Mouse (Mus musculus) intestine, embryonic 15.5 days (tissue): Measurements from ENCODE around the gene Rdh9. TPM values are rescaled to one million over a fixed set of nuclear protein-coding genes. Genes with fewer than 3 reads are reported as not detected.
A peak's percentile ranks its signal among the peaks of the same experiment; 100 is the strongest.
"Not testable (repeated sequence)": the region's sequence is repeated elsewhere in the genome, so short reads cannot be mapped to it uniquely, and the experiment has no call there.

ENCODE experiments used
- ATAC-seq: fragments of 200-750 bp; cut with Nextera tagmentation; 2 replicates; pipeline ENCODE4 v1.8.0; 2017; ENCODE audit warnings: moderate TSS enrichment, moderate library complexity
- H3K27ac ChIP-seq: fragments of 300-500 bp; sonication (generic); 2 replicates; pipeline ENCODE4 v1.5.1; 2015; ENCODE audit warnings: mild to moderate bottlenecking, inconsistent platforms
- H3K27me3 ChIP-seq: fragments of 300-500 bp; sonication (generic); replicated peaks from 2 replicates; pipeline ENCODE4 v1.6.1; 2015; ENCODE audit warnings: inconsistent platforms
- H3K36me3 ChIP-seq: fragments of 300-500 bp; sonication (generic); 2 replicates; pipeline ENCODE4 v1.6.1; 2015; ENCODE audit warnings: inconsistent platforms
- H3K4me1 ChIP-seq: fragments of 300-500 bp; sonication (generic); replicated peaks from 2 replicates; pipeline ENCODE4 v1.6.1; 2015; ENCODE audit warnings: inconsistent platforms
- H3K4me2 ChIP-seq: fragments of 300-500 bp; sonication (generic); replicated peaks from 2 replicates; pipeline ENCODE4 v1.6.1; 2015; ENCODE audit warnings: mild to moderate bottlenecking, inconsistent platforms
- H3K4me3 ChIP-seq: fragments of 300-500 bp; sonication (generic); replicated peaks from 2 replicates; pipeline ENCODE4 v1.5.1; 2015; ENCODE audit warnings: inconsistent platforms
- H3K9ac ChIP-seq: fragments of 300-500 bp; sonication (generic); 2 replicates; pipeline ENCODE4 v1.6.1; 2015; ENCODE audit warnings: inconsistent platforms
- H3K9me3 ChIP-seq: fragments of 300-500 bp; sonication (generic); 2 replicates; pipeline ENCODE4 v1.6.1; 2016; ENCODE audit warnings: inconsistent platforms
- WGBS: fragments of 180-500 bp; shearing (Covaris S2); methylation state at CpG from one replicate; pipeline ENCODE4 v1.1.7; 2015; 5-methylcytosine and 5-hydroxymethylcytosine counted together
- polyA plus RNA-seq: library from polyadenylated mRNA; unstranded; fragments of >200 nt; fragmentation: Nextera tagmentation; extraction: Ambion mirVana; gene quantifications from 2 replicates; pipeline ENCODE4 v1.2.1, GENCODE M21; 2015

Gene Rdh9
- polyA plus RNA-seq, 1 experiment from 2014 or later = 0.13 TPM

DNA sequence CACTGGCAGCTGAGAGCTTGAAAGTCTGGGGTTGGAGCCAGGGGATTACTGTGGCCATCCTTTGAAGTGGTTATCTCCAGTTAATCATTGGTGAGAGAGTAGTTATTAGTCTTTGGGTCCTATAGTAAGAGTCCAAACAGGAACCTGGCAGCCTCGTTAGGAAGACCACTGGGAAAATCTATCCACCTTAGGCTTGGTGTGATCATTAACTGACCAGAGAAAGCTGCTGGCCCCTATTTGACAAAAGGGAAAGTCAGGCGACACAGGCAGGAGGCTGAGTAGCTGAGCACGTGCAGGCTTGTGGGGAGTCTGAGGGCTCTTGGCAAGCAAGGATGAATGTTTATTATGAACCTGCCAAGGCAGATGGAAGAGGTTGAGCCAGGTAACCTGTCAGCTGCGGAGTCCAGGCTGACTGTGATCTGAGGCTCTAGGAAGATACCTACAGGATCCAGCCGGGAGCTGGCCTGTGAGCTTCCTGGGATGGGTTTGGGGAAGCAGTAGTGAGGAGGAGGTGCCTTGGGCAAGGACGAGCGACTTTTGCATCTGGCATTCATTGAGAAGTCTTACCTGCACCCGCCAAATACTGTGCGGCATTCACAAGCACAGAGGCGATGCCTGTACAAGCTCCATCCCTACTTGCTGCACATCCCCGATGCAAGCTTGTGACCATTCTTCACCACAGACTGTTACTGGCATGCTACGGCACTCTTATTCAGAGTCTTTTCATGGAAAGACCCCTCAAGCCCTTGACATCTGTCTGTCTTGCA lies 12.1 kb upstream of the Rdh9 start:
- no peak overlapping the region for H3K4me3 ChIP-seq
- 0 out of 2 replicates have a peak, but pooled peaks cover 6% of the 10 kb centered on the region for H3K4me1 ChIP-seq
- no peaks in the 10 kb centered on the region for H3K9me3 ChIP-seq
- ATAC-seq = peak; percentile 76
- H3K4me2 ChIP-seq = 0 out of 2 replicates have a peak overlapping the region, but pooled peaks have one; percentile 3
- no peak overlapping the region for H3K27ac ChIP-seq
- H3K27me3 ChIP-seq = no peaks in the 10 kb centered on the region
- no peak overlapping the region for H3K9ac ChIP-seq
- no peaks in the 10 kb centered on the region for H3K36me3 ChIP-seq
- WGBS = 45% methylated on average over 12 of the region's 12 CpGs

GRCm38 (mm10) chr10:127766564-127766963 lies 9.6 kb upstream of the Rdh9 start:
- Histone ChIP-seq H3K27ac (no peak overlapping the region), H3K4me1 (0 out of 2 replicates have a peak, but pooled peaks cover 6% of the 10 kb centered on the region), H3K4me3 (no peak overlapping the region), H3K9ac (no peak overlapping the region), H3K27me3 (no peaks in the 10 kb centered on the region), H3K4me2 (no peak overlapping the region), H3K36me3 (no peaks in the 10 kb centered on the region), H3K9me3 (no peaks in the 10 kb centered on the region)
- no peak for ATAC-seq
- 79% methylated on average over 1 of the region's 1 CpGs for WGBS

DNA sequence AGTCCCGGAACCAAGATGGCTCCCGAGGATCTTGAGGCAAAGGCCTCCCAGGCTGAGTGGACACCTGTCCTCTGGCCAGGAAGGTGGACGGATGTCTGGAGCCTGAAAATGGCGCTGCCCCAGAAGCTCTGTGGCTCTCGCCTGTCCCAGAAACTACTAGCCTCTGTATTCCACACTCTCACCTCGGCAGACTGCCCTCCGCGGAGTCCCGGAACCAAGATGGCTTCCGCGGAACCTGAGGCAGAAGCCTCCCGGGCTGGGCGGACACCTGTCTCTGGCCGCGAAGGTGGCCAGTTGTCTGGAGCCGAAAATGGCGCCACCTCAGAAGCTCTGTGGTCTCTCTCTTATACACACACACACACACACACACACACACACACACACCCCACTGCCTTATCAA lies 6.1 kb downstream of the Rdh9 start:
- ATAC-seq = not testable (repeated sequence)
- 95% methylated on average over 17 of the region's 17 CpGs for WGBS

DNA sequence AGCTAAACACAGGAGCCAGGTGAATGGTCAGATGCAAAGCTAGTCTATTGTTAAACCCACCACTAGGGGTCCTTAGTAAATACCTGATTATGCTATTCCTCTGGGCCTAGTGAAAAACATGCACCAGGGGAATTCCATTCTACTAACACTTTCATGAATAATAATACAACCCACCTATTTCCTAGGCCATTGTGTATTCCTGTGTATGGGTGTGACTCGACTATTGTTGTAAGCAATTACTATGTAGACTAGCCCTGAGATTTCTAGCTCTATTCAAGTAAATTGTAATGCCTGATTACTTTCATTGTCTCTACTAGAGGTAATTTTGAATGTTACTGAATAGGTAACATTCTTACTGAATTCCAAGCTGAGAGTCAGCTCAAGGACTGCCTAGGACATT lies 9.2 kb downstream of the Rdh9 start:
- H3K27ac ChIP-seq, H3K4me1 ChIP-seq, H3K9me3 ChIP-seq, H3K9ac ChIP-seq, H3K27me3 ChIP-seq, ATAC-seq, H3K36me3 ChIP-seq, H3K4me2 ChIP-seq, H3K4me3 ChIP-seq: not testable (repeated sequence)
- WGBS = 85% methylated on average over 1 of the region's 1 CpGs

More for the DNA sequence above, 6.1 kb downstream of the Rdh9 start:
- not testable (repeated sequence) for H3K9me3 ChIP-seq, H3K9ac ChIP-seq, H3K4me3 ChIP-seq, H3K4me2 ChIP-seq, H3K27me3 ChIP-seq, H3K4me1 ChIP-seq, H3K36me3 ChIP-seq, H3K27ac ChIP-seq

DNA sequence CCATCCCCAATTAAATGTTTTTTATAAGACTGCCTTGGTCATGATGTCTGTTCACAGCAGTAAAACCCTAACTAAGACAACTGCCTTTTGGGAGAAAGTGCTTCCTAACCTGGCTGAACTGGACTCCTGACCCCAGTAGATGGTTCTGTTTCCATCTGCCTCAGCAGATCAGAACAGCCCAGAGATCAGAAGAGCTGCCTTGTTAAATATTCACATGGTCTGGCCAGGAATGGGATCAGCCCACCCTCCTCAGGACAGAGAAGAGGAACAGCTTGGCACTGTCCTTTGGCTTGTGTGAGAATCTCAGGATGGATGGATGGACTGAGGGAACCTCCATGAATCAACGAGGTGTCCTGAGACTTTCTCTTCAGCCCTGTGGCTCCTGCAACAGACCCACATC lies 23.1 kb downstream of the Rdh9 start:
- 70% methylated on average over 1 of the region's 1 CpGs for WGBS
- H3K4me1 ChIP-seq = no peaks in the 10 kb centered on the region
- H3K4me3 ChIP-seq = no peak overlapping the region
- H3K4me2 ChIP-seq = no peak overlapping the region
- no peak overlapping the region for H3K9ac ChIP-seq
- no peak overlapping the region for H3K27ac ChIP-seq
- ATAC-seq = no peak
- H3K9me3 ChIP-seq = no peaks in the 10 kb centered on the region
- H3K27me3 ChIP-seq = no peaks in the 10 kb centered on the region
- no peaks in the 10 kb centered on the region for H3K36me3 ChIP-seq

DNA sequence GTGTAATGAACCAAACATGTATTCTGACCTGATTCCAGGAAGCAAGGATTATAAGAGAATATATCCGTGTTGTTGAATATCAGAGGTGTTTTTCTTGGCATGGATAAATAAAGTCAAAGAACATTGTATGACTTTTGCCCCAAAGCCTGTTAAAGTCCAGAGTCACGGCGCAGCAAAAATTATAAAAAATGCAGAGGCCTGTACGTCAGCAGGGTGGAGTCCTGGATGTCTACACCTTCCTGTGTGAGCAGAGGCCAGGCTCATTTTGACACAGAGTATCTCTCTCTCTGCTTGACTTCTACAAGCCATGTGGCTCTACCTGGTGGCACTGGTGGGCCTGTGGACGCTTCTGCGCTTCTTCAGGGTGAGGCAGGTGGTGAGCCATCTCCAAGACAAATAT lies 24.7 kb downstream of the Rdh9 start, which contains the start of gene Rdh16:
TSS of gene Rdh16 (plus strand) at position 262 of the 400 bp plus-strand sequence.
- Histone ChIP-seq H3K27me3 (no peaks in the 10 kb centered on the region), H3K4me1 (no peaks in the 10 kb centered on the region), H3K4me2 (no peak within 1 kb of the TSS), H3K27ac (no peak within 1 kb of the TSS), H3K4me3 (no peak within 1 kb of the TSS), H3K9me3 (no peaks in the 10 kb centered on the region), H3K9ac (no peak within 1 kb of the TSS), H3K36me3 (no peaks in the 10 kb centered on the region)
- ATAC-seq = no peak
- 84% methylated on average over 6 of the region's 6 CpGs for WGBS

DNA sequence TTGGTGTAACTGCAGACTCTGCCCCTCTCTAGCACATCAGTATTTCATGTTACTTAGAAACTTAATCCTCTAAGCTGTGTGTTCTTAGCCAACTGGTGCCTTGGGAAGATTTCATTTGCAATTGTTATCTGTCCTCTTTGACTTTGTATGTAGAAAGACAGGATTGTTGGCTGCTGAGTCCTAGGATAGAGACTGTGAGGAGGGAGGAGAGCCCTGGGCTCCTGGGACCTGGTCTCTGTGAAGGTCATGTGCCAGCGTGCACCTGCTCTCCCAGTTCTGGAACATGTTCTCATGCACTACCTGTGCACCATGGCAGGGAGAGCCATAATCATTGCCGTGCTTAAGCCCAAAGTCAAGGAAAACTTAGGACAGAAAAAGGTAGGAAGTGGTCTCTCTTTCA lies 25.4 kb downstream of the Rdh9 start:
- Histone ChIP-seq H3K4me1 (no peaks in the 10 kb centered on the region), H3K9ac (no peak overlapping the region), H3K9me3 (no peaks in the 10 kb centered on the region), H3K4me3 (no peak overlapping the region), H3K4me2 (no peak overlapping the region), H3K27ac (no peak overlapping the region), H3K27me3 (no peaks in the 10 kb centered on the region), H3K36me3 (no peaks in the 10 kb centered on the region)
- 83% methylated on average over 2 of the region's 2 CpGs for WGBS
- ATAC-seq = no peak

- Histone ChIP-seq H3K27me3 (no peaks in the 10 kb centered on the region), H3K36me3 (no peaks in the 10 kb centered on the region), H3K27ac (no peak overlapping the region), H3K9ac (no peak overlapping the region), H3K4me1 (no peaks in the 10 kb centered on the region), H3K4me3 (no peak overlapping the region), H3K9me3 (no peaks in the 10 kb centered on the region), H3K4me2 (no peak overlapping the region)
- no peak for ATAC-seq
- WGBS = 80% methylated on average over 5 of the region's 5 CpGs
These were observed 26.1 kb downstream of the Rdh9 start for GRCm38 (mm10) chr10:127802236-127802635.

DNA sequence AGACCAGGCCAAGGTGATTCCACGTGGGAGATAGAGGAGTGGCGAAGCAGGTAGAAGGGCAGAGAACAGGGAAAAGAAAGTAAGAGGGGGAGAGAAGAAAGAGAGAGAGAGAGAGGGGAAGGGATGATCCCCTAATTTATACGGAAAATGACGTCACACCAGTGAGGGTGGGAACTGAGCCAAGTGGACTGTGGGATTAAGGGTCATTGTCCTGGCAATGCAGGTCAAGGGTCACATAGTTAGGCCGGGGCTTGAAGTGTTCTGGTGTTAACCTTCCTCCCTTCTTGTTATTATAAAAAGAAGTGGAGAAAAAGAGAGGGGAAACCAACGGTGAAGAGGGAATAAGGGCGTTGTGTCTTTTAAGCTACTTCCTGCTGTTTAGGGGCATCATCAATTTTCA lies 28.2 kb downstream of the Rdh9 start:
- ATAC-seq = no peak
- WGBS = 63% methylated on average over 7 of the region's 7 CpGs

DNA sequence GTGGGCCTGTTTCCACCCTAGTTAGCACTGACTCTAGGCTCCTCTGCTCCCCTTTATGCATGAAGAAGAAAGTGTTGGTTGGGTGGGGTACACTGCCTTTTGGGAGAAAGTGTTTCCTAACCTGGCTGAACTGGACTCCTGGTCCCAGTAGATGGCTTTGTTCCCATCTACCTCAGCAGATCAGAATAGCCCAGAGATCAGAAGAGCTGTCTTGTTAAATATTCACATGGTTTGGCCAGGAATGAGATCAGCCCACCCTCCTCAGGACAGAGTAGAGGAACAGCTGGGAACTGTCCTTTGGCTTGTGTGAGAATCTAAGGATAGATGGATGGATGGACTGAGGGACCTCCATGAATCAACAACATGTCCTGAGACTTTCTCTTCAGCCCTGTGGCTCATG lies 39.7 kb downstream of the Rdh9 start:
- Histone ChIP-seq H3K4me2 (no peak overlapping the region), H3K4me1 (no peaks in the 10 kb centered on the region), H3K27me3 (no peaks in the 10 kb centered on the region), H3K36me3 (no peaks in the 10 kb centered on the region), H3K9me3 (no peaks in the 10 kb centered on the region), H3K4me3 (no peak overlapping the region), H3K27ac (no peak overlapping the region), H3K9ac (no peak overlapping the region)
- no peak for ATAC-seq

More for the DNA sequence above, 28.2 kb downstream of the Rdh9 start:
- Histone ChIP-seq H3K27me3 (no peaks in the 10 kb centered on the region), H3K9me3 (no peaks in the 10 kb centered on the region), H3K27ac (no peak overlapping the region), H3K36me3 (no peaks in the 10 kb centered on the region), H3K4me1 (no peaks in the 10 kb centered on the region), H3K4me3 (no peak overlapping the region), H3K4me2 (no peak overlapping the region), H3K9ac (no peak overlapping the region)

- not testable (repeated sequence) for H3K36me3 ChIP-seq, ATAC-seq
- WGBS = 67% methylated on average over 4 of the region's 4 CpGs
These were observed 41.2 kb downstream of the Rdh9 start for GRCm38 (mm10) chr10:127817268-127817910.

DNA sequence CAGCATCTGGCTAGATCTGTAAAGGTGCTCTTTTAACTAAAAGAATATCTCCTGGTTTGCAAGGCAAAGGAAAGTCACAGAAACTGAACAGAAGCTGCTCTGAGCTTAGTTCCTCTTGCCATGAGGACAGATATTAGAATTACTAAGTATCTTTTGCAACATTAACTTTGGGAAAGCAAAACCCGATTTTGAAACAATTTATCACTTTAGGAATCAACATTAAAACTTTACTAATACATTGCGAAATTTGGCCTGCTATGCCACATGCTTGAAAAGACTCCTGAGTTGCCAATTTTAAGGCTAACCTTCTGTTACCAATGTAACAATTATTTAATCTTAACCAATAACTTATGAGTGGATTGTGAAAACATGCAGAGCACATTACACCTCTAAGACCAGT lies 45.6 kb downstream of the Rdh9 start:
- 89% methylated on average over 2 of the region's 2 CpGs for WGBS

More at GRCm38 (mm10) chr10:127817268-127817910, 41.2 kb downstream of the Rdh9 start:
- not testable (repeated sequence) for H3K4me1 ChIP-seq, H3K4me3 ChIP-seq, H3K9ac ChIP-seq, H3K27ac ChIP-seq, H3K4me2 ChIP-seq, H3K9me3 ChIP-seq, H3K27me3 ChIP-seq

DNA sequence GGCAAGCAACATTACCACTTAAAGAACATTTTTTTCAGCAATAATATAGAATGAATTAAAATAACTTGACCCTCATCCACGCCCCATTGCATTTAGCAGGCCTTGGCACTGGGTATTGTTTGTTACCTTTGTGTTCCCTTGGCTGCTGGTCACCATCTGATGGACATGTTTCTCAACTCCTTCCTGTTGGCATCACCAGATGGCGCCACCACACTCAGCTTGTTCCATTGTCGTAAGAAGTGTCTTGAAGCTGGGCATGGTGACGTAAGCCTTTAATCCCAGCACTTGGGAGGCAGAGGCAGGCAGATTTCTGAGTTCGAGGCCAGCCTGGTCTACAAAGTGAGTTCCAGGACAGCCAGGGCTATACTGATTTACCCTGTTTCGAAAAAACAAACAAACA lies 49.2 kb downstream of the Rdh9 start:
- Histone ChIP-seq H3K27me3 (no peaks in the 10 kb centered on the region), H3K27ac (no peak overlapping the region), H3K4me1 (no peaks in the 10 kb centered on the region), H3K36me3 (no peaks in the 10 kb centered on the region), H3K9ac (no peak overlapping the region), H3K4me3 (no peak overlapping the region), H3K9me3 (no peaks in the 10 kb centered on the region), H3K4me2 (no peak overlapping the region)
- WGBS = 73% methylated on average over 6 of the region's 6 CpGs
- ATAC-seq = no peak

More for the DNA sequence above, 45.6 kb downstream of the Rdh9 start:
- H3K4me3 ChIP-seq, H3K27me3 ChIP-seq, H3K27ac ChIP-seq, H3K9ac ChIP-seq, ATAC-seq, H3K36me3 ChIP-seq, H3K9me3 ChIP-seq, H3K4me1 ChIP-seq, H3K4me2 ChIP-seq: not testable (repeated sequence)
